Mouse (Mus musculus) Patski (cell line): ENCODE data around the gene Isg15. TPM values are rescaled to one million over a fixed set of nuclear protein-coding genes. Genes with fewer than 3 reads are reported as not detected.

Source experiments
- ATAC-seq: fragments of 100-300 bp; one replicate; pipeline ENCODE4 v1.8.0; 2021
- CTCF ChIA-PET: fragments of 350-600 bp; sonication (Branson Sonifier 250); formaldehyde crosslinking; loops from one replicate; lab custom pipeline; 2022; ENCODE audit warnings: inconsistent platforms; lab: Charles Lee
- POLR2A ChIA-PET: fragments of 350-600 bp; sonication (Branson Sonifier 250); formaldehyde crosslinking; loops from one replicate; lab custom pipeline; 2022; ENCODE audit warnings: antibody characterized with exemption, inconsistent platforms; lab: Charles Lee
- DNase-seq: peaks from one replicate; pipeline ENCODE4 v3.0.0-alpha.2; 2011; ENCODE audit warnings: low read depth, low spot score
- H3K27me3 ChIP-seq: fragments of 371-371 bp; one replicate; pipeline ENCODE4 v1.5.1; 2021
- CTCF ChIP-seq: fragments of 100-300 bp; IDR thresholded peaks from one replicate; pipeline ENCODE4 v1.5.1; 2021
- in situ Hi-C: fragments of 300-500 bp; cut with MboI; formaldehyde crosslinking; loops from 3 replicates; pipeline ENCODE4 v1.11.1; 2018; ENCODE audit warnings: low pct_unique_long_range_greater_than_20kb, mixed read lengths
- polyA plus RNA-seq: library from polyadenylated mRNA; unstranded; gene quantifications from one replicate; pipeline ENCODE4 v1.2.3, GENCODE M21; 2021

Gene Isg15
- polyA plus RNA-seq: 1.8 TPM

- in situ Hi-C loops: no loop called here
- no peak for TF ChIP-seq CTCF
- CTCF ChIA-PET: no interaction called here
- POLR2A ChIA-PET: no interaction called here
- no peak for DNase-seq
- no peaks in the 10 kb centered on the region for H3K27me3 ChIP-seq
- ATAC-seq: no peak
These were observed at the start of gene Isg15 for GRCm38 (mm10) chr4:156200623-156201475. Gene Isg15 (minus strand): TSS chr4:156200818.

GRCm38 (mm10) chr4:156249567-156249966 lies 48.9 kb upstream of the Isg15 start:
- ATAC-seq (no peak), DNase-seq (no peak)
- H3K27me3 ChIP-seq: no peaks in the 10 kb centered on the region
- no peak for TF ChIP-seq CTCF
- in situ Hi-C loops: no loop called here
- ChIA-PET POLR2A (no interaction called here), CTCF (no interaction called here)

GRCm38 (mm10) chr4:156236651-156237447 lies 36.2 kb upstream of the Isg15 start:
- no peaks in the 10 kb centered on the region for H3K27me3 ChIP-seq
- TF ChIP-seq CTCF: no peak
- ChIA-PET CTCF (no interaction called here), POLR2A (no interaction called here)
- ATAC-seq (no peak), DNase-seq (no peak)
- in situ Hi-C loops: no loop called here

GRCm38 (mm10) chr4:156235808-156236533 lies 35.4 kb upstream of the Isg15 start, which contains the start of gene Noc2l:
Gene Noc2l (plus strand): TSS chr4:156236010.
- ChIA-PET CTCF (no interaction called here), POLR2A (no interaction called here)
- in situ Hi-C loops: no loop called here
- DNase-seq (no peak), ATAC-seq (no peak)
- no peak for TF ChIP-seq CTCF
- no peaks in the 10 kb centered on the region for H3K27me3 ChIP-seq

GRCm38 (mm10) chr4:156235360-156235770 lies 34.7 kb upstream of the Isg15 start:
- in situ Hi-C loops: no loop called here
- no peaks in the 10 kb centered on the region for H3K27me3 ChIP-seq
- CTCF ChIA-PET: no interaction called here
- DNase-seq: no peak
- no peak for TF ChIP-seq CTCF
- POLR2A ChIA-PET: interaction anchor here (0.6 kb wide), 1 partner anchor 339 kb away, joined by 3 read pairs; no protein-coding TSS in a partner anchor
- ATAC-seq: no peak

GRCm38 (mm10) chr4:156234701-156235213 lies 34.1 kb upstream of the Isg15 start, which contains the start of gene Plekhn1:
Gene Plekhn1 (minus strand): TSS chr4:156234857.
- ChIA-PET POLR2A (interaction anchor here (0.6 kb wide), 1 partner anchor 339 kb away, joined by 3 read pairs; no protein-coding TSS in a partner anchor), CTCF (no interaction called here)
- no peak for DNase-seq

GRCm38 (mm10) chr4:156234021-156234501 lies 33.4 kb upstream of the Isg15 start:
- no peak for TF ChIP-seq CTCF
- no peaks in the 10 kb centered on the region for H3K27me3 ChIP-seq
- in situ Hi-C loops: no loop called here
- POLR2A ChIA-PET: no interaction called here
- DNase-seq: no peak
- ATAC-seq: no peak
- CTCF ChIA-PET: no interaction called here

More at GRCm38 (mm10) chr4:156234701-156235213, 34.1 kb upstream of the Isg15 start, which contains the start of gene Plekhn1:
- H3K27me3 ChIP-seq: no peaks in the 10 kb centered on the region
- in situ Hi-C loops: no loop called here
- no peak for TF ChIP-seq CTCF
- ATAC-seq: no peak

- in situ Hi-C loops: no loop called here
- TF ChIP-seq CTCF: no peak
- no peaks in the 10 kb centered on the region for H3K27me3 ChIP-seq
- DNase-seq (no peak), ATAC-seq (no peak)
- CTCF ChIA-PET: no interaction called here
- POLR2A ChIA-PET: no interaction called here
These were observed 27.9 kb upstream of the Isg15 start for GRCm38 (mm10) chr4:156228393-156229024.

GRCm38 (mm10) chr4:156227752-156228392 lies 27.3 kb upstream of the Isg15 start:
- POLR2A ChIA-PET: no interaction called here
- TF ChIP-seq CTCF: no peak
- in situ Hi-C loops: no loop called here
- no peak for DNase-seq
- CTCF ChIA-PET: no interaction called here
- no peaks in the 10 kb centered on the region for H3K27me3 ChIP-seq
- ATAC-seq: no peak
